Mouse (Mus musculus): ENCODE measurements around the gene Gatm.

GRCm38 (mm10) chr2:122605829-122606228 is 5.3 kb downstream of the Gatm start:
- TF ChIP-seq CTCF (IDR thresholded peaks at IDR 0.05; ENCODE audit: low read depth, low read length) (no peak), POLR2A (IDR thresholded peaks at IDR 0.05; ENCODE audit: insufficient read depth, low read length) (no peak)

Data from ES-Bruce4 (cell line).